Mouse (Mus musculus) heart, adult 2 months (tissue): ENCODE measurements at regions not wholly inside any gene's neighbourhood (a gene's known extent, or its start where the extent isn't known, plus 50 kb on each side); places are given as distances from the start of the nearest gene placed in this dataset.

ENCODE experiments used
- DNase-seq, 2 experiments: peaks; one replicate each; pipeline ENCODE4 v3.0.0; 2021
- H3K27ac ChIP-seq: fragments of 200-600 bp; 2 replicates; pipeline ENCODE4 v1.8.1; 2022
- H3K27me3 ChIP-seq: fragments of 200-500 bp; 2 replicates; pipeline ENCODE4 v1.6.1; 2012; ENCODE audit warnings: mild to moderate bottlenecking, low read length, inconsistent platforms, mixed read lengths; ENCODE audit not compliant: control insufficient read depth, insufficient read depth
- H3K36me3 ChIP-seq: fragments of 200-500 bp; 2 replicates; pipeline ENCODE4 v1.6.1; 2012; ENCODE audit warnings: low read length, inconsistent platforms; ENCODE audit not compliant: control insufficient read depth, insufficient read depth
- H3K4me1 ChIP-seq: fragments of 200-500 bp; 2 replicates; pipeline ENCODE4 v1.6.1; 2011; ENCODE audit warnings: low read length; ENCODE audit not compliant: control insufficient read depth, insufficient read depth
- H3K4me3 ChIP-seq: fragments of 200-600 bp; 2 replicates; pipeline ENCODE4 v1.8.1; 2022
- H3K79me2 ChIP-seq: fragments of 200-500 bp; replicated peaks from 2 replicates; pipeline ENCODE4 v1.6.1; 2012; ENCODE audit warnings: mild to moderate bottlenecking, inconsistent platforms, low read length, moderate library complexity, mixed read lengths; ENCODE audit not compliant: control insufficient read depth, insufficient read depth
- H3K9ac ChIP-seq: fragments of 200-500 bp; 2 replicates; pipeline ENCODE4 v1.6.1; 2012; ENCODE audit warnings: low read depth, mild to moderate bottlenecking, control low read depth, inconsistent platforms, low read length, mixed read lengths
- CTCF ChIP-seq: fragments of 200-600 bp; IDR thresholded peaks from 2 replicates; pipeline ENCODE4 v1.8.1; 2022; ENCODE audit warnings: antibody characterized with exemption, mild to moderate bottlenecking, moderate library complexity
- EP300 ChIP-seq: fragments of 200-500 bp; IDR thresholded peaks from 2 replicates; pipeline ENCODE4 v1.6.1; 2011; ENCODE audit warnings: low read depth, low read length, control low read depth; ENCODE audit not compliant: insufficient read depth
- POLR2A ChIP-seq: fragments of 200-500 bp; IDR thresholded peaks from 2 replicates; pipeline ENCODE4 v1.6.1; 2011; ENCODE audit warnings: mild to moderate bottlenecking, low read depth, low read length, control low read depth; ENCODE audit not compliant: insufficient read depth
- WGBS: fragments of 180-500 bp; shearing (Covaris S2); methylation state at CpG from one replicate; pipeline ENCODE4 v1.1.7; 2018; 5-methylcytosine and 5-hydroxymethylcytosine counted together
- intact Hi-C: fragments of 180-260 bp; cut with DNase I; formaldehyde crosslinking; loops from one replicate; pipeline ENCODE4 v1.15.1; 2025

GRCm38 (mm10) chr6:66464540-66464939, 70.7 kb upstream of the Mad2l1 start:
- Histone ChIP-seq H3K4me3 (no peak overlapping the region), H3K79me2 (no peaks in the 10 kb centered on the region), H3K27ac (no peak overlapping the region), H3K4me1 (no peaks in the 10 kb centered on the region), H3K9ac (no peak overlapping the region), H3K36me3 (no peaks in the 10 kb centered on the region), H3K27me3 (no peaks in the 10 kb centered on the region)
- no peak for DNase-seq
- intact Hi-C loops = loop anchor here (10.0 kb wide), 1 partner anchor 1340 kb away; no protein-coding TSS in a partner anchor
- 83% methylated on average over 4 of the region's 5 CpGs for WGBS
- no peak for TF ChIP-seq POLR2A
- no peak for TF ChIP-seq EP300
- TF ChIP-seq CTCF = no peak

GRCm38 (mm10) chr6:66465137-66465853, 69.9 kb upstream of the Mad2l1 start:
- intact Hi-C loops = loop anchor here (5.0 to 10.0 kb wide), 4 partner anchors 598 to 1340 kb away; no protein-coding TSS in a partner anchor

GRCm38 (mm10) chr6:66466757-66467156, 68.4 kb upstream of the Mad2l1 start:
- WGBS = 34% methylated on average over 3 of the region's 3 CpGs
- TF ChIP-seq CTCF (peak; percentile 81), POLR2A (no peak), EP300 (no peak)
- intact Hi-C loops = loop anchor here (5.0 to 10.0 kb wide), 4 partner anchors 599 to 1342 kb away; no protein-coding TSS in a partner anchor
- Histone ChIP-seq H3K79me2 (no peaks in the 10 kb centered on the region), H3K27ac (no peak overlapping the region), H3K36me3 (no peaks in the 10 kb centered on the region), H3K4me1 (no peaks in the 10 kb centered on the region), H3K4me3 (no peak overlapping the region), H3K9ac (no peak overlapping the region), H3K27me3 (no peaks in the 10 kb centered on the region)
- no peak for DNase-seq

More at GRCm38 (mm10) chr6:66465137-66465853, 69.9 kb upstream of the Mad2l1 start:
- Histone ChIP-seq H3K27ac (no peak overlapping the region), H3K4me3 (no peak overlapping the region), H3K79me2 (no peaks in the 10 kb centered on the region), H3K9ac (no peak overlapping the region), H3K4me1 (no peaks in the 10 kb centered on the region), H3K36me3 (no peaks in the 10 kb centered on the region), H3K27me3 (no peaks in the 10 kb centered on the region)
- 68% methylated on average over 11 of the region's 11 CpGs for WGBS
- TF ChIP-seq EP300 (no peak), POLR2A (no peak), CTCF (no peak)
- no peak for DNase-seq

GRCm38 (mm10) chr6:66470627-66471249, 64.5 kb upstream of the Mad2l1 start:
- Histone ChIP-seq H3K79me2 (no peaks in the 10 kb centered on the region), H3K27ac (no peak overlapping the region), H3K9ac (no peak overlapping the region), H3K27me3 (no peaks in the 10 kb centered on the region), H3K36me3 (no peaks in the 10 kb centered on the region), H3K4me3 (no peak overlapping the region), H3K4me1 (no peaks in the 10 kb centered on the region)
- 79% methylated on average over 4 of the region's 4 CpGs for WGBS
- no peak for DNase-seq
- TF ChIP-seq EP300 = no peak
- no peak for TF ChIP-seq CTCF
- TF ChIP-seq POLR2A = no peak
- intact Hi-C loops = no loop called here

- Histone ChIP-seq H3K79me2 (no peaks in the 10 kb centered on the region), H3K9ac (no peak overlapping the region), H3K27ac (no peak overlapping the region), H3K4me1 (no peaks in the 10 kb centered on the region), H3K36me3 (no peaks in the 10 kb centered on the region), H3K4me3 (no peak overlapping the region), H3K27me3 (no peaks in the 10 kb centered on the region)
- intact Hi-C loops = no loop called here
- no peak for DNase-seq
- 66% methylated on average over 3 of the region's 3 CpGs for WGBS
- TF ChIP-seq POLR2A = no peak
- TF ChIP-seq CTCF = no peak
- TF ChIP-seq EP300 = no peak
Observed at GRCm38 (mm10) chr6:66471786-66472185, 63.4 kb upstream of the Mad2l1 start.

GRCm38 (mm10) chr6:66472697-66473096, 62.5 kb upstream of the Mad2l1 start:
- Histone ChIP-seq H3K9ac (no peak overlapping the region), H3K4me3 (no peak overlapping the region), H3K79me2 (no peaks in the 10 kb centered on the region), H3K27me3 (no peaks in the 10 kb centered on the region), H3K36me3 (no peaks in the 10 kb centered on the region), H3K4me1 (no peaks in the 10 kb centered on the region), H3K27ac (no peak overlapping the region)
- intact Hi-C loops = no loop called here
- no peak for TF ChIP-seq EP300
- TF ChIP-seq POLR2A = no peak
- TF ChIP-seq CTCF = no peak
- no peak for DNase-seq
- whole genome bisulfite sequencing = 69% methylated on average over 4 of the region's 4 CpGs
